Mouse (Mus musculus): ENCODE measurements around the gene Smpdl3a. TPM values are rescaled to one million over a fixed set of nuclear protein-coding genes. Genes with fewer than 3 reads are reported as not detected.

Gene Smpdl3a
- polyA plus RNA-seq, 1 experiment: 13.2 TPM

DNA sequence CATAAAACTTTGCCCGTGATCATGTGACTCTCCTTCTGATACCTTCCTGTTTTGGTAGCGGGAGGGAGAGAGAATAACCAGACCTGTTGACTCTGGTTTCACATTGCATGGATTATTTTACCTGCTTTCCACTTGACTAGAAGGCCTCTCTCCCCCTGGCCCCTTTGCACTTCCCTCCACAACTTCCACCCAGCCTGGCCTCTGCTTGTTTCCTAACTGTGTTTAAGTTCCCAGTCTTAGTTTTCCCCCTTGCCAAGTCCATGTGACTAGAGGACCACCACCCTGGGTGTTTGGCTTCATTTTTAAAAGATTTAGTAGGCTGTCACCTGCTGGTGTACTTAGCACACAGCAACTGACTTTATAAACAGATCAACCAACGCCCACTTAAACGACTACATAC, 1.9 kb downstream of the Smpdl3a start:
- Histone ChIP-seq H3K27ac (ENCODE audit: control insufficient read depth, insufficient read depth, low read depth, low read length, poor library complexity) (peak overlapping the region; percentile 56; the same call in 1 of the 2 replicates), H3K4me3 (replicated peaks; ENCODE audit: control insufficient read depth, low read depth, low read length) (peak overlapping the region; percentile 64), H3K4me1 (ENCODE audit: control insufficient read depth, insufficient read depth, low read length) (peaks cover 2% of the 10 kb centered on the region; the same call in 1 of the 2 replicates)
- TF ChIP-seq POLR2A (IDR thresholded peaks at IDR 0.05; ENCODE audit: borderline replicate concordance, control insufficient read depth, low read depth, low read length): no peak
- peak; percentile 18; the same call in 1 of the 2 replicates for TF ChIP-seq CTCF (IDR thresholded peaks at IDR 0.05; ENCODE audit: control insufficient read depth, insufficient read depth, low read length)
- WGBS: 4% methylated on average over 4 of the region's 4 CpGs

DNA sequence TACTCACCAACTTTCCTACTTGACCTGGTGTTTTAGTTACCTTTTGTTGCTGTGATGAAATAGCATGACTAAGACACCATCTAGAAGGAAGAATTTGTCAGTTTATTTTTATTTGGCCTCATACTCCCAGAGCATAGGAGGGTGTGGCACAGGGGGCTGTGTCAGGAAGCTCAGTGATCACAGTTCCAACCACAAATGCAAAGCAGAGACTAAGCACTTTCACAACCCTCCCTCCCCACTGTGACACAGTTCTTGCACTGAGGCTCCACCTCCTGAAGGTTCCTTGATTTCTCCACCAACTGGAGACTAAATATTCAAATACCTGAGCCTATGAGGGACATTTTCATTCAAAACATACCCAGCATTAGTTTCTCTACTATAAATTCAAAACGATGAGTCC, 5.4 kb downstream of the Smpdl3a start:
- TF ChIP-seq POLR2A (IDR thresholded peaks at IDR 0.05; ENCODE audit: borderline replicate concordance, control insufficient read depth, low read depth, low read length) (no peak), CTCF (IDR thresholded peaks at IDR 0.05; ENCODE audit: control insufficient read depth, insufficient read depth, low read length) (no peak)

DNA sequence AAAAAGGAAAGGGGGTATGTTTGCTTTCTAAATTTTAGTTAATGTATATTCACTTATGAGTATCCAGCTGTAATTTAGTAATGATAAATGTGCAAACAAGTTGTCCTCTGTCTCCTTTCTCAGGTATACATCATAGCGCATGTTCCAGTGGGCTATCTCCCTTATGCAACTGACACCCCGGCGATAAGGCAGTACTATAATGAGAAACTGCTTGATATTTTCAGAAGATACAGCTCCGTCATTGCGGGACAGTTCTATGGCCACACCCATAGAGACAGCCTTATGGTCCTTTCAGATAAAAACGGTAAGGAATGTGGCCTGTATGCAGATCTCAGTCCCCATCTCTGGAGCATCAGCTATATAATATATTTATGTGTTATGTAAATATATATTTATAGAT, 13.6 kb downstream of the Smpdl3a start:
- no peak overlapping the region for H3K4me3 ChIP-seq (replicated peaks; ENCODE audit: control insufficient read depth, low read depth, low read length)
- no peaks in the 10 kb centered on the region for H3K4me1 ChIP-seq (ENCODE audit: control insufficient read depth, insufficient read depth, low read length)
- H3K27ac ChIP-seq (ENCODE audit: control insufficient read depth, insufficient read depth, low read depth, low read length, poor library complexity): no peak overlapping the region
- 71% methylated on average over 6 of the region's 6 CpGs for WGBS
- TF ChIP-seq CTCF (IDR thresholded peaks at IDR 0.05; ENCODE audit: control insufficient read depth, insufficient read depth, low read length): no peak
- TF ChIP-seq POLR2A (IDR thresholded peaks at IDR 0.05; ENCODE audit: borderline replicate concordance, control insufficient read depth, low read depth, low read length): no peak

More for the DNA sequence above, 5.4 kb downstream of the Smpdl3a start:
- WGBS: 89% methylated on average over 1 of the region's 1 CpGs
- H3K4me3 ChIP-seq (replicated peaks; ENCODE audit: control insufficient read depth, low read depth, low read length): no peak overlapping the region
- H3K27ac ChIP-seq (ENCODE audit: control insufficient read depth, insufficient read depth, low read depth, low read length, poor library complexity): no peak overlapping the region
- H3K4me1 ChIP-seq (ENCODE audit: control insufficient read depth, insufficient read depth, low read length): no peaks in the 10 kb centered on the region; the same call in 1 of the 2 replicates

DNA sequence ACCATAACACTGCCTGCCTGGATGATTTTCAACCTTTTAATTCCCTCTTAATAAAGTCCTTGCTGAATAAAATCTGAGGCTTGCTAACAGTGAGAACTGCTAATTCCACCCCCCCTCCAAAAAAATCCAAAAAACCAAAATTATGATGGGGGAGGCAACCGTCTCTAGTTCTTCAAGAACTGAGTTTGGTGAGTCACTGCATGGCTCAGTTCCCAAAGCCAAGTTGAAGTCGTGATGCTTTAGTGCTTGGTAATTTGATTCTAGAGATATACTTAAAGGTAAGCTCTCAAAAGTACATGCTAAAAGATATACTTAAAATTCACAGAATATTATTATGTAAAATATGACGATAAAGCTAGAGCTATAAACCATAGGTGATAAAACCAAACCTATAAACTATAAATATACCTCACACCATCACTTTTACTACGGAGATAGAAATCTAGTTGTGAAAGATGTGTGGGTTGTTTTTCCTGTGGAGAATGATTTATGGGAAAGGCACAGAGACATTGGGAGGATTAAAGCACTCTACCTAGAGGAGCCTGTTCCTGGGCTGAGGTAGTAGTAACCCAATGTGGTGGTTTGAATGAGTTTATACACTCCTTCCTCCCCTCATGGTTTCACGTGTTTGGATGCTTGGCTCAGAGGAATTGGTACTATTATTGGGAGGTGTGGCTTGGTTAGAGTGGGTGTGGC, 18.2 kb downstream of the Smpdl3a start:
- Histone ChIP-seq H3K27ac (ENCODE audit: control insufficient read depth, insufficient read depth, low read depth, low read length, poor library complexity) (no peak overlapping the region), H3K4me3 (replicated peaks; ENCODE audit: control insufficient read depth, low read depth, low read length) (no peak overlapping the region), H3K4me1 (ENCODE audit: control insufficient read depth, insufficient read depth, low read length) (no peaks in the 10 kb centered on the region; the same call in 1 of the 2 replicates)
- TF ChIP-seq POLR2A (IDR thresholded peaks at IDR 0.05; ENCODE audit: borderline replicate concordance, control insufficient read depth, low read depth, low read length) (no peak), CTCF (IDR thresholded peaks at IDR 0.05; ENCODE audit: control insufficient read depth, insufficient read depth, low read length) (no peak)
- WGBS: 76% methylated on average over 5 of the region's 5 CpGs

DNA sequence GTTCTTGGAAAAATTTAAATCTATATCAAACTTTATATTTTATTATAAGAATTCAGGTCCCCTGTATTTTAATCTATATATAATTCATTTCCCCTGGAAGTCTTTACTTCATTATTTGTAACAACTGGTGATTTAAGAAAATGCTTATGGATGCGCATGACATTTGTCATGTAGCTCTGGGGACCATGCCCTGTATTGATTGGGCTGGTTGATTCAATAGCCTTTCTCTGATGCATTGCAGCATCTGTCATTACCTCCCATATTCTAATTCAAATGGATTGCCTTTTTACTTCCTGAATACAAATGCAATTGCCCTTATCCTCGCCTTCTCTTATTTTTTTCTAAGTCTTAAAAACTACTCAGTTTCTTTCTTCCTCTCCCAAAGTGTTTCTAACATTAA, 20.2 kb downstream of the Smpdl3a start:
- no peak overlapping the region for H3K4me3 ChIP-seq (replicated peaks; ENCODE audit: control insufficient read depth, low read depth, low read length)
- 84% methylated on average over 2 of the region's 2 CpGs for WGBS
- H3K27ac ChIP-seq (ENCODE audit: control insufficient read depth, insufficient read depth, low read depth, low read length, poor library complexity): no peak overlapping the region
- H3K4me1 ChIP-seq (ENCODE audit: control insufficient read depth, insufficient read depth, low read length): no peaks in the 10 kb centered on the region; the same call in 1 of the 2 replicates
- TF ChIP-seq POLR2A (IDR thresholded peaks at IDR 0.05; ENCODE audit: borderline replicate concordance, control insufficient read depth, low read depth, low read length) (no peak), CTCF (IDR thresholded peaks at IDR 0.05; ENCODE audit: control insufficient read depth, insufficient read depth, low read length) (no peak)

DNA sequence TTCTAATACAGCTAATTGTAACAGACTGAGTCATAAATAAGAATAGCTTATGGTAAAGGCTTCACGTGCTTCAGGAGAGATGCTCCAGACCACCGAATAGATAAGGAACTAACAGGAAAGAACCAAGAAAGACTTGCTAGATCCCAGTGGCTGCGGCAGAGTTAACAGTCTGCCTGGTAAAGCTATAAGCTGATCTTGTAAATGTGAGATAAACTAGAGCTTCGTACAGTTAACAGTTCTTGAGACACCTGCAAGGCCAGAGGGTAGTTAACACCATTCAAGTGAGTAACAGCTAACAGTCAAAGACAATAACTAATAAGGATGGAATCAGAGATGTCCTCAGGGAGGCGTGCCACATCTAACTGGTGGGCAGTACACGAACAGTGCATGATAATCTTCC, 21.7 kb downstream of the Smpdl3a start:
- TF ChIP-seq CTCF (IDR thresholded peaks at IDR 0.05; ENCODE audit: control insufficient read depth, insufficient read depth, low read length) (no peak), POLR2A (IDR thresholded peaks at IDR 0.05; ENCODE audit: borderline replicate concordance, control insufficient read depth, low read depth, low read length) (no peak)
- Histone ChIP-seq H3K4me3 (replicated peaks; ENCODE audit: control insufficient read depth, low read depth, low read length) (no peak overlapping the region), H3K27ac (ENCODE audit: control insufficient read depth, insufficient read depth, low read depth, low read length, poor library complexity) (no peak overlapping the region), H3K4me1 (ENCODE audit: control insufficient read depth, insufficient read depth, low read length) (no peaks in the 10 kb centered on the region; the same call in 1 of the 2 replicates)
- WGBS: 63% methylated on average over 6 of the region's 6 CpGs

DNA sequence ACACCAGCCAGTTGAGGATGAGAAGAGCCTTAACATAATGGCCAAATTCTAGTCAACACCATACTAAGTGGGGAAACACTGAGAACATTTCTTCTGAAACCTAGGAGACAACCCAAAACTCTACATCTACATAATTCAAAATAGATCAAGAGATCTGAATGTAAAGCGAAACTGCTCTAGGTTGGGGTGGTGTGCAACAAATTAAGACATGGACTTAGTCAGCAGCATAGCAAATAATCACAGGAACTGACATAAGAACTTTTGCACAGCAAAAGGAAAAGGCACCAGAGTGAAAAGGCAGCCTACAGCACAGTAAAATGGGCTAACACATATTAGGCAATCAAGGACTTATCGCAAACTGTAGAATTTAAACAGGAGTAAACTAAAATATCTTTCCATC, 25.1 kb downstream of the Smpdl3a start:
- no peaks in the 10 kb centered on the region; the same call in 1 of the 2 replicates for H3K4me1 ChIP-seq (ENCODE audit: control insufficient read depth, insufficient read depth, low read length)
- 83% methylated on average over 2 of the region's 2 CpGs for WGBS
- no peak overlapping the region for H3K27ac ChIP-seq (ENCODE audit: control insufficient read depth, insufficient read depth, low read depth, low read length, poor library complexity)
- H3K4me3 ChIP-seq (replicated peaks; ENCODE audit: control insufficient read depth, low read depth, low read length): no peak overlapping the region
- TF ChIP-seq CTCF (IDR thresholded peaks at IDR 0.05; ENCODE audit: control insufficient read depth, insufficient read depth, low read length) (no peak), POLR2A (IDR thresholded peaks at IDR 0.05; ENCODE audit: borderline replicate concordance, control insufficient read depth, low read depth, low read length) (no peak)

DNA sequence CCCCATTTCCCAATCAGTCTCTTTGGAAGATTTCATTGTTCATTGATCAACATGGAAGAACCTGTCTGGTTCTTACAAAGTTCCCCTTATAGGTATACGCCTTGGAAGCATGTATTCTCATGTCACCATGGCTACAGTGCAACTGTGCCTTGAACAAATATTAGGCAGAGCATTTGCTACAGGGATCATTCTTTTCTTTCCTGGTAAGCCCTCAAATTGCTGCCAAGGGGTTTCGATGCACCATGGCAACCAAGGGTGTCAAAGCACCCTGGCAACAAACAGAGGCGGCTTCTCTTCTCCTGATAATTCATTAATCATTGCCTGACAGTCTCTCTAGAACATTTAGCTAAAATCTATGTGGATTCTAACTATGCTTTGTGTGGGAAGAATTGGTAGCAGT, 28.3 kb downstream of the Smpdl3a start:
- 76% methylated on average over 3 of the region's 3 CpGs for WGBS
- H3K27ac ChIP-seq (ENCODE audit: control insufficient read depth, insufficient read depth, low read depth, low read length, poor library complexity): no peak overlapping the region

More for the DNA sequence above, 28.3 kb downstream of the Smpdl3a start:
- Histone ChIP-seq H3K4me1 (ENCODE audit: control insufficient read depth, insufficient read depth, low read length) (no peaks in the 10 kb centered on the region; the same call in 1 of the 2 replicates), H3K4me3 (replicated peaks; ENCODE audit: control insufficient read depth, low read depth, low read length) (no peak overlapping the region)
- TF ChIP-seq POLR2A (IDR thresholded peaks at IDR 0.05; ENCODE audit: borderline replicate concordance, control insufficient read depth, low read depth, low read length) (no peak), CTCF (IDR thresholded peaks at IDR 0.05; ENCODE audit: control insufficient read depth, insufficient read depth, low read length) (no peak)

All from bone marrow, adult 2 months (tissue).